Mouse (Mus musculus) adrenal gland, adult 2 months (tissue): ENCODE measurements around the gene Btnl2. TPM values are rescaled to one million over a fixed set of nuclear protein-coding genes. Genes with fewer than 3 reads are reported as not detected.
"Not testable (repeated sequence)": the region's sequence is repeated elsewhere in the genome, so short reads cannot be mapped to it uniquely, and the experiment has no call there.

Experiments used
- DNase-seq: peaks from one replicate; pipeline ENCODE4 v3.0.0; 2021
- long read RNA-seq: library from polyadenylated mRNA; stranded (forward); transcript quantifications from one replicate; pipeline ENCODE4 v2.0.0, GENCODE M21; 2021
- polyA plus RNA-seq: library from polyadenylated mRNA; depleted of rRNA; stranded (reverse); fragments of >200 nt; gene quantifications from 2 replicates; pipeline ENCODE4 v1.2.3, GENCODE M21; 2012; rRNA removed
- total RNA-seq, 2 experiments: library from RNA; stranded (reverse); gene quantifications; 2 replicates each; pipeline ENCODE4 v1.2.3; 2021

Gene Btnl2
- total RNA-seq: under 1 TPM; 0.40 to 0.73 TPM
- 0.04 and 0.16 TPM in 2 replicates for polyA plus RNA-seq
- long read RNA-seq, partial matches to known transcripts: 2 of 2 reads
- long read RNA-seq, other reads (novel, unspliced or antisense): 0 of 2 reads

DNA sequence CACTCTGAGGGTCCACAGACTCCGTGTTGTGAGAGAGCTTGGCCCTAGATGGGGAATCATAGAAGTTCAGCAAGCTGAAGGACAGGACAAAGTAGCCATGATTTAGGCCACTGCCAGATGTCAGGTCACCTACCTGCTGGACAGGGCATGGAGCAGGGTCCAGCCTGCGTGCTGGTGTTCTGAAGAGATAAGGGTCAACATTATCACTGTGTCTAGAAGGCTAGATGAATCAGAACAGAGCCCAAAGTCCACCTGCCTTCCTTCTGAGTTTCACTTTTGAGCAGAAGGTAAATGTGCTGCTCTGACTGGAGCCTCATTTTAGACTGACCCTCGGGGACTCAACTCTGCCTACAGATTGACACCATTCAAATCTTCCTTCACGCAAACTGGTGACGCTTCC is at the start of gene Btnl2:
Gene Btnl2 (plus strand): TSS at position 284 of the 400 bp plus-strand sequence.
- DNase-seq: no peak

DNA sequence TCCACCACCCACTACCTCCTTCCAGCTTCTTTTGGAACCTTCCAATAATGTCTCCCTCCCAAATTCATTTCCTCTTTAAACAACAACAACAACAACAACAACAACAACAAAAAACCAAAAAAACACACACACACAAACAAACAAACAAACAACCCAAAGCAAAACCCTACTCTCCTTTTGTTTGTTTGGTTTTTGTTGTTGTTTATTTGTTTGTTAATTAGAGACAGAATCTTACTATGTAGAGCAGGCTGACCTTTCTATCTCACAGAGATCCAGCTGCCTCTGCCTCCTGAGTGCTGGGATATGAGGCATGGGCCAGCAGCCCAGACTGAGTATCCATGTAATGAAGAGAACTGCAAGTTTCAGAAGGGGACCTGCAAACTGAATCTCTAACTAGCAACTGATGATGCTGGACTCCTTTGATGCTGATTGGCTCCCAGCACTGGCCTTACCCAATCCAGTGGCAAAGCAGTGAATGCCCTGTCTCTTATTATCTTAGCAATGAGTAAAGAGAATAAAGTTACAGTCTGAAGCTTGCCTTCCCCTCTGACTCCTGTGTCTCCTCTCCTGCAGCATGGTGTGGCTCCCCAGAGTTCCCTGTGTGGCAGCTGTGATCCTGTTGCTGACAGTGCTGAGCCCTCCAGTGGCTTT is 49.1 kb upstream of the Btnl2 start, which contains the start of gene H2-Eb1:
Gene H2-Eb1 (plus strand): TSS at position 488 of the 651 bp plus-strand sequence.
- peak; percentile 87 for DNase-seq

DNA sequence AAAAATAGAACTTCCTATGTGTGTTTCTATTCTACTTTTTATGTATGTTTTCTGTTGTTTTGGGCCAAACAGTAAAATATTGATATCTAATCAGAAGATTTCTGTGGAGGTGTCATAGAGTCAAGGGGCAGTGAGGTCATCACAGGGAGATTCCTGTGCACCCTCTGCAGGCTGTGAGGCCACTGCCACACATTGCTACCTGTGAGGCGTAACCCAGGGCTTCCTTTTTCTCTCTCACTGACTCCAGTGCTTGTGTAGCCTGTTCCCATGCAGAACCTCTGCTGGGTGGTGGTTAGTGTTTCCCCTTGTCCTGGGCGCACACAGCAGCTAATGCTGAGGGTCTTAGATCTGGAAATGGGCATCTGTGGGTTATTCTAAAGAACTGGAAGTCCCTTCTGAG is 48.2 kb upstream of the Btnl2 start:
- DNase-seq: no peak

DNA sequence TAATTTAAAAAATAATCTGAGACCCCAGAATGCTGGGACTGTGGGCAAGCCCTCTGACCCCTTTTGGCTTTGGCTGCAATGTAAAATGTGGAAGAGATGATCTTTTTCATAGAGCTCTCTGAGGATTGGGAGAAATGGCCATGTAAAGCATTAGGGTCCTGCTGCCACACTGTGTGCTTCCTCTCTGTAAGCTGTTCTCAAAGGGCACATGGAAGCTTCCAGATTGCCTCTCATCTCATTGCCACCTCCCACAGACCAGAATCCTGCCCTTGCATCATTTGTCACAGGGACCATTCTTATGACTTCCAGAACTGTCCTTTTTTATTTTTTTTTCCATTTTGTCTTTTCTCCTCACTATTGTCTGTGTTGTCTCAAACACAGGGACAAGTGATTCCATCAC is 47.4 kb upstream of the Btnl2 start:
- no peak for DNase-seq

DNA sequence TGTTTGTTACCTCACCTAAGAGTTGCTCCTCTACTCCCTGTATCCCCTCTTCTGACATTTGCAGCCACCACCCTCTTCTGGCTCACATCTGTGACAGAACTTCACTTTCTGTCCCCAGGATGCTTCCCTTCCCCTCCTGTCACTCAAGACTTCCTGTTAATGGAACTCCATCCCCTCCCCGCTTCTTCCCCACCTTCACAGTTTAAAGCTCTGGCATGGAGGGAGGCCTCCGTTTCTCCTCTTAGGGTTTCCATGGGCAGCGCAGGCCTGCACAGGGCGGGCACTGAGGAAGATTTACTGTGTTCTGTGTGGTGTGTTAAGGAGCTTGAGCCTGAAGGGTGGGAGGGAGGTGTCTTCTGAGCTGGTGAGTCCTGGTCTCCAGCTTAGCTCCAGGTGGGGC is 46.5 kb upstream of the Btnl2 start:
- no peak for DNase-seq

DNA sequence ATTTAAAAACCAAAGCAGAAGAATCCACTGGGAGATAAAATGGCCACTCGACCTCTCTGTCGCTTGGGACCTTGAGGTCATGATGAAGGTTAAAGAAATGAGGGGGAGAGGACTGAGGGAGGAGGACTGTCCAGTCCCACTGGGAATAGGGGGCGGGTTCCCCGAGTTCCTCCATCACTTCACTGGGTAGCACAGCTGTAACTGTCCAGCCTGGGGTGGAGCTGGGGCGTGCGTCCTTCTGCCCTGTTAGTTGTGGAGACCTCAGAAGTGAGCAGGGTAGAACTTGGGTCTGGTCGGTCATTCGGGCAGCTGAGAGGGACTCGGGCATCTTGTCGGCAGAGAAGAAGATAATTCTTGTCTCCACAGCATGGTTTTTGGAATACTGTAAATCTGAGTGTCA is 45.4 kb upstream of the Btnl2 start:
- no peak for DNase-seq

DNA sequence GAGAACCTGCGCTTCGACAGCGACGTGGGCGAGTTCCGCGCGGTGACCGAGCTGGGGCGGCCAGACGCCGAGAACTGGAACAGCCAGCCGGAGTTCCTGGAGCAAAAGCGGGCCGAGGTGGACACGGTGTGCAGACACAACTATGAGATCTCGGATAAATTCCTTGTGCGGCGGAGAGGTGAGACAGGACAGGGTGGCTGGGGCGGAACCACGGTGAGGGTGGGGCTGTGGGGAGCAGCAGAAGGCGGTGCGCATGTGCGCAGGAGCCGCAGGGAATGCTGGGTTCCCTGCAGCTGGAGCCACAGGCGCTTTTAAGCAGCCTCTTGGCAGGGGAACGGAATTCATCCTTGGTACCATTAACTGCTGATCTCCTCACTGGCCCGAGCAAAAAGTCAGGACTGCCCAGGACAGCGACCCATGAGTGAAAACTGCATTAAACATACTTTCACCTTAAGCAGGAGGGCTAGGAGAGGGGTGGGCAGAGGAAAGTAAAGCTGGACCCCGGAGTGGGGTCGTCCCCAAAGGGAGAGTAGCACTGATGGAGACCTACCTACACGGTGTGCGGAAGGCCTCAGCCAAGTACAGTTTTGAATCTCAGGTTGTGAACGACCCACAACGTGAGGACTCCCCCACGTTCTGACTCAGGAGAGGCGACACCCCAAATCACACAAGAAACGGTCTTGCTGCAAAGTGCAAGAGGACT is 44.8 kb upstream of the Btnl2 start:
- peak; percentile 84 for DNase-seq

DNA sequence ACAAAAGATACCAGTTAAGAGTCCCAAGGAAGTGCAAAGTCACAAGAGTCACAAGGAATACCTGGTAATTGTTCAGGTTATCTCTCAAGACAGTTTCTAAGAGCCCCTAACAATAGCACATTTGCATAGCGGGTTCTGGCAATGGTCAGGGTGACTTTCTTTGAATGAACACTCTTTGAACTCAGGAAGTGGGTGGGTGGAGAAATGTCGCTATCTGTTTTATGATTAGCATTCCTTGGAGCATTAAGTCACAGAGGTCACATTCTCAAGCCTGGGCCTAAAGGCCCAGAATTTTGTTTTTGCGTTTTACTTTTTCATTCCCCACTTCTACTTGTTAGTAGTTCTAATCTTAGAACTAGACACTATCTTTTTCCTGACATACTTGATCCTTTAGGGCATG is 44.1 kb upstream of the Btnl2 start:
- DNase-seq: not testable (repeated sequence)

DNA sequence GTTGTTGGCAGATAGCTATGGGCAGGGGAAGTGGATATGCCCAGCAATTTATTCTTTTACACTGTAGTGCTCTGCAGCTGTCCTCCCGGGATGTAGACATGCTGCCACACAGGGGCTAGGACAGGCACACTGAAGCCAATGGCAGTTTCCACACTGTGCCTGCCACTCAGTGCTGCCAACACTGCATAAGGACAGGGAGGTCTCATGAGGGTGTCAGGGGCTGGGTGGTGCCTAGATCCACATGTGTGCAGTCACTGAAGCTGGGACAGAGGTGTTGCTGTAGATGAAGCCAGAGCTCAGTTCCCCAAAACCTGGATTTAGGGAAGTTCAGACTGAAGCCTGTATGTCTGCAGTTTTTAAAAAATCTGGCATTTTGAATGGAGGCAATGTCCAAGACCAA is 42.4 kb upstream of the Btnl2 start:
- DNase-seq: no peak

DNA sequence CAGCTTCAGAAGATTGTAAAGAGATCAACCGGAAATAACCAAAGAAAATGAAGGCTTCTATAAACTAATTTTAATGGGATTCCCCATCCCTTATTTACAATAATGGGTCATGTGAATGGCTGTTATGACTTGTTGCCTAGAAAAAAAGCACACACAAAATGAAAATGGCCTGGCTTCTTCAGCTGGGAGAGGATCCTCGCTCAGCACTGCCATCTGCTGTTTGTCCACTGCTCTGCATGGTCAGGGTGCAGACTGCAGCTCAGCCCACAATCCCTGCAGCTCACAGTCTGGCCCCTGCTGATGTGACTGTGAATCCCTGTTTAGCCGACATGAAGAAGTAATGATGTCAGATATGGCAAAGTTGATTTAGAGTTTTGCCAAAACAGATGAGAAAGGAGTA is 41.2 kb upstream of the Btnl2 start:
- DNase-seq: peak; percentile 72

DNA sequence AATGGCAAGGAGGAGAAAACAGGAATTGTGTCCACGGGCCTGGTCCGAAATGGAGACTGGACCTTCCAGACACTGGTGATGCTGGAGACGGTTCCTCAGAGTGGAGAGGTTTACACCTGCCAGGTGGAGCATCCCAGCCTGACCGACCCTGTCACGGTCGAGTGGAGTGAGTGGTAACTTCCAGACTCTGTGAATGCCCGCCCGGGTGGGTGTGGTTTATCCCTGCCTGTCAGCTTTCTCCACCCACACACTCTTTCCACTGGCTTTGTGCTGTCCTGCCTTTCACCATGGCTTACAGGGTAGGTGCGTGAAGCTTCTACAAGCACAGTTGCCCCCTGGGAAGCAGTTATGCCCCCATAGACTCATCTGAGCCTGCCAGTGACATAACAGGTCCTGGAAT is 40.3 kb upstream of the Btnl2 start:
- no peak for DNase-seq

DNA sequence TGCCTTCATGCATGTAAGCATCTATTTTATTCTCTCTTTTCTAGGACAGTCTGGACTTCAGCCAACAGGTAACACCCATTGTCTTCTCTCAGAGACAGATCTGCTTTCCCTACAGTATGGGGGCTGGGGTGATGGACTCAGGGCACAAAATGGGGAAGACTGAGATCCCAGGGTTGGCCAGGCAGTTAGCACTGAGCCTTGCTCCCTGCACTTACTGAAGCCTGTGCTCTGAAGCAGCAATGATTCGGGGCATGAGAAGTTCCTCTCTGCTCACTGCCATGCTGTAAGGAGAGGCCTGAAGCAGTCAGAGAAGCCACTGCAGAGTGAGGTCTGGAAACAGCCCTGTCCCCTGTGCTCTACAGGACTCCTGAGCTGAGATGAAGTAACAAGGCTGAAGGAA is 39.1 kb upstream of the Btnl2 start:
- DNase-seq: no peak

DNA sequence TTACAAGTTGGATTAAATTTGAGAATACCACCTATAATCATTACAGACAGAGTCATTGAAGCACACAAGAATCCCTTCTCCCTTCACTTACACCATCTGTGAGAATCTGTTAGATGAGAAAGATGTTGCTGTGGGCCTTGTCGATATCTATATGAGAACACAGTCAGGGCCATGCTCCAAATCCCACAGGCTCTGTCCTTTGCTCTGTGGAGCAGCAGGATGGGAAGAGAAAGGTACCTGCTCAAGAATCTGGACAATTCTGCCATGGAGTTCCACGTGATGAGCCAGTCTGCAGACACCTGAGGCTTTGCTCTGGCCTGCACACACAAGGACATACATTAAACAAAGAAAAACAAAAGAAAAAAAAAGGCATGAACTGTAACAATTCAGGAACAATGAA is 37.9 kb upstream of the Btnl2 start:
- DNase-seq: no peak

DNA sequence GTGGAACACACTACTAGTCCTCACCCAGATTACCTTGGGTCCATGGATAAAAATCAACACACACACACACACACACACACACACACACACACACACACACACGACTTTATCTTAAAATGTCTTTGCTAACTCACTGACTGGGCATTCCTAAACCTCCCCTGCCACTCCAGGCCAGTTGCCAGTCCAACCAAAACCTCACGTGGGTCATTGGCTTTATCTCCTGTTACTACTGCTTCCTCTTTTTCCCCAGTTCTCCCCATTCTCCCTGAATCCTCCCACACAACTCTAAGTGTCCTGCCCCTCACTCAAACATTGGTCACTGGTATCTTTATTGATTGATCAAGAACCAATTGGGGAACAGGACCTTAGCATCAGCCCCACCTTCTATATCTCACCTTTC is 37.3 kb upstream of the Btnl2 start:
- DNase-seq: no peak

DNA sequence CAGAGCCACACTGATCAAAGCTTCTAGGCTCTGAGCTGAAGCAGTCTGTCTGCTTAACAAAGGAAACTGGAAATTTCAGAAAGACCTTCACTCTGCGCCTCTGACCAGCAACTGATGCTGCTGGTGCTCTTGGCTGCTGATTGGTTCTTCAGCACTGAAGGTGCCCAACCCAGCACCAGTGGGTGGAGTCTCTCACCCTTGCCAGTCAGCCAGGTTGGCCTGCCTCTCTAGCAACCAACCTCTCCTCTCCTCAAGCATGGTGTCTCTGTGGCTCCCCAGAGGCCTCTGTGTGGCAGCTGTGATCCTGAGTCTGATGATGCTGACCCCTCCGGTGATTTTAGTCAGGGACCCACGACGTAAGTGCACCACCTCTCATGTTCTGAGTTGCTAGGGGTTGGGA is 29.2 kb upstream of the Btnl2 start, which contains the start of gene H2-Eb2:
Gene H2-Eb2 (plus strand): TSS at position 230 of the 400 bp plus-strand sequence.
- no peak for DNase-seq

DNA sequence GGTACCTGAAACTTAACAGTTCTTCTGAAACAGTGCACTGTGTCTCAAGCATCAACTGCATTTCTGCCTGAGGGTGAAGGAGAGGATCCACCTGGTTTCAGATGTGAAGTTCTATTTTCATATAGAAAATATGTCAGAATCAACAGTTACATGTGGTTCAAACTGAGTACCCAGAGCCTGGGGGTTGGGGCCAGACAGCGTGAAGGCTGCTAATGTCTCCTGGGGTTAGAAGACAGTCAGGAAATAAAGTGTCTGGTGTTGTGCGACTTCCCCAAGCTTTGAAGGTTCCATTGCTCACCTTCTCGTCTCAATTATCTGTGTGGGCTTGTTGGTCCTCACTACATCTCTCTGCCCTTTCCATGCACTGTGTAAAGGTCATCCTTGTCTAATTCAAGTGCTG is 28.2 kb upstream of the Btnl2 start:
- no peak for DNase-seq

DNA sequence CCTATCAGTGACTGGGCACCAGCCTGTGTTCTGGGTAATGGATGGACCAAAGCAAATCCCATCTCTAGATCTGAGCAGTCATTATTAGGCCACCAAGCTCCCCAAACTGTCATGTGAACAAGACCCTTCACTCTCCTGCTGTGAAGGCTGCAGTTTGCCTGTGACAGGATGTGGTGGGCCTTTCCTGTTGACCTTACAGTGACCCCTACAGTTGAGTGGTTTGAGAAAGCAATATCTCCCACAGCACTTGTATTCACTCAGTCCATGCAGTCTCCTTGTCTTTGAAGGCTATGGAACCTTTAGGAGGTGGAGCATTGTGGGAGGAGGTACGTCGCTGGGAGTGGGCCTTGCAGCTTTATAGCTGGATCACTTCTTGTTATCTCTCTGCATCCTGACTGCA is 24.8 kb upstream of the Btnl2 start:
- no peak for DNase-seq

DNA sequence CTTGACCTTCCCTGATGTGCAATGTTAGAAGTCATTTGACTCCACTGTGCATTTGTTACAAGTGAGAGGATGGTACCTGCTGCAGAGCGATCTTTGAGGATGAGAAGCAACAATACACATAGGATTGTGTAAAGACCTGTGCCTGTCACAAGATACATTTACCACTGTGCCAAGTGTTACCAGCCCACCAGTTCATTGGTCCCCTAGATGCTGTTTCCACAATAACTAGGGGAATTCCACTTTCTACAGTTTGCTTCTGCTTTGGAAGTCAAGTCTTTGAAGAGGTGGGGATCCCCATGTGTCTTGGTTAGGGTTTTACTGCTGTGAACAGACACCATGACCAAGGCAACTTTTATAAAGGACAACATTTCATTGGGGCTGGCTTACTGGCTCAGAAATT is 23.4 kb upstream of the Btnl2 start:
- no peak for DNase-seq

DNA sequence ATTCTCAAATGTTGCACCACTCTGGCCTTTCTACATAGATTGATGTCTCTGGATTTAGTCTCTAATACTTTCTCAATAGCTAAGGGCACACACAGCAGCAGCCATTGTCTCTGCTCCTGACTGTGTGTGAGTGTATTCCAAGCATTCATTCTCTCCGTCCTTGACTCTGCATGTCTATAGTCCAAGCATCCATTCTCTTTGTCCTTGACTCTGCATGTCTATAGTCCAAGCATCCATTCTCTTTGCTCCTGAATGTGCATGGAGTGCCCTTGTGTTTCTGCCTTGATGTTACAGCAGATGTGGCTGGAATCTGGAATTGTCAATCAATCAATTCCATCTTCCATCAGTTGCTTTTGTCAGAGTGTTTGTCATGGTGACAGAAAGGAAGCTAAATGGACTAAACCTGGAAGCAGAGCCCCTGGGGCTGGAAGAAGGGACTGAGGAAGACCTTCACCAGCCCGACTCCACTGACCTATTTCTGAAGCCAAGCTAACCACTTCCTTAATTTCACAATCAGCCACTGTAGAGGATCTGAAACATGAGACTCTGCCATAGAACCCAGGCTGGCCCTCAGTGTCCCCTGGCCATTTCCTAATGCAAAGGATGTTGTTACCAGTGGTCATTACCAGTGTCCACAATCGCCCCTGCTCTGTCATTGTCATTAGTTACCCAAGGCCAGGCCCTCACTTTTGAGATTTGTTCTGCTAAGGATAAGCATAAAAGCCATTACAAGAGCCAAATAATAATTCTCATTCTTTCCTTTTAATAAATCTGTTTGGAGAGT is 13.8 kb upstream of the Btnl2 start:
- peak; percentile 10 for DNase-seq

DNA sequence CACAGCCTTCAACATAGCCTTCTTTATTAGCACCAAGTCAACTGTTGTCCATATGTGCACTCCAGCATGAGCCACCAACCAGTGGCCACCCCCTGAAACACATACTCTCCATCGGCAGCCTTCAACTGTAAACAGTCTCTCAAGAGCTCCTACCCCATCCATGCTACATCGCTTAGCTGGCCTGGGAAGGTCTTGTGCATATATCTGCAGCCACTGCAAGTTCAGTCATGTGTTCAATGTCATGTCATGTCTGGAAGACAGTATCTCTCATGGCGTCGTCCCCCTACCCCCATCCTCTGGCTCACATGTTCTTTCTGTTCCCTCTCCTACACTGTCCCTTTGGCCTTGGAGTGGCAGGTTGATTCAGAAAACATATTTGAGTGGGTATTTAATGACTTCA is 9.7 kb upstream of the Btnl2 start:
- no peak for DNase-seq

DNA sequence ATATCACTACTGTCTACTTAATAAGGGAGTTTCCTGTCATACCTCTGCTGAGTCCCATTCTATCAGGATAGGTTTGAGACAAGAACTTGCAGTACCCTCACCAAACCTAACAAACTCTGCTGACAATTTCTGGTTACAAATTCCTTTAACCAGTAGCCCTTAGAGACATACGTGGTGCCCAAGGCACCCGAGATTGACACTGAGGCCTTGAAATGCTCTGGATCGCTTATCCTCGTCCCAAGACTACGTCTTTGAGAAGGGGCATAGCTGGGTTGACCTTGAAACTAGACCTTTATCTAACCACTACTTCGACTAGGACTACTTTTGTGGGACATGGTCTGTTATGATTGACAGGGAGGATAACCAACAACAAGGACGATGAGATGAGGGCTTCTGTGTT is 9.1 kb upstream of the Btnl2 start:
- no peak for DNase-seq

DNA sequence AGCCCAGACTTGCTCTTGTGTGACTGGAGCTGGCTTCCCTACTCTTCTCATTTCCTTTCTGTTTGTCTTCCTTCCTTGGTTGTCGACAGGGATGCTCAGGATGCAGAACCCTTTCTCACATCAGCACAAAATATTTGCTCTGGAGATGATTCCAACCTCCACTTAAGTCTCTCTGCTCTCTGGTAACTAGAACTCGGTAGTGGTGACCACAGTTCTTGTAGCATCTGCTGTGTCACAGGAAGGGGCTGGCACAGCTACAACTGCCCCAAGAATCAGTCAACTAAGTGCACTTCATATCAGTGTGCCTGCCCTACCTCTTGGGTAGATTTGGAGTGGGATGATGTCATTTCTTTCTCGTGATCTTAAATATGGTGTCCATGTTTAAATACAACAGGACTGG is 8.6 kb upstream of the Btnl2 start:
- no peak for DNase-seq
